Mouse (Mus musculus) adrenal gland (tissue): ENCODE data around the gene Aurka.

Source experiments
- intact Hi-C: fragments of 180-260 bp; cut with DNase I; formaldehyde crosslinking; loops from one replicate; pipeline ENCODE4 v1.15.1; 2025

Gene Aurka

GRCm38 (mm10) chr2:172340936-172341335 lies 29.4 kb downstream of the Aurka start:
- intact Hi-C loops, result no loop called here

DNA sequence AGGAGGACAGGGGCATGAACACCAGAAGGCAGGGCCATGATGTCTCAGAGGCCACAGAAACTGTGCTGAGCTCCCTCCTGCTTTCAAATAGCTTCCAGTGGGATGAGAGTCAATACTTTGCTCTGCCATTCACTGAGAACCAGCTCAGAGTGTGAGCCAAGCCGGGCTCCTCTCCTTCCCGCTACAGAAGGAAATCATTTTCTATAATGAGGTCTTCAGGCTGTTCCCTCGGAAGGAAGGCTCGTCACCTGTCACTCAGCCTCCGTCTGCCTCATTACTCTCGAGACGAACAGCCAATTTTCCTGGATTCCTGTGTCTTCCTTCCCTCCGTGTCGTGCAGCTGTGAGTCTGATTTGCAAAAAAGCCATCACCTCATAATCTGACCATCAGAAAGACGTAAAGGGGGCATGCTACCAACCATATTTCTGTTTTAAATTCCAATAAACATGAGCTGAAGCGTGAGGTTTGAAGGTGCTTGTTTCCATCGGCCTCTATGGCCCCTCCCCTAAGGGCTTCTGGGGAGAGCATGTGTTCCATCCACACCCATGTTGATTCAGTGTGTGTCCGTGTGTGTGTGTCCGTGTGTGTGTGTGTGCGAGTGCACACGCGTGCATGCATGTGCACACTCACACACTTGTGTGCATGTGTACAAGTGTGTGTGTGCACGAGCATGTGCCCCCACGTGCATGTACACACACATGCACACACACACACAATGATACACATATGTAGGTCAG lies 32.0 kb downstream of the Aurka start:
- intact Hi-C loops, result no loop called here

DNA sequence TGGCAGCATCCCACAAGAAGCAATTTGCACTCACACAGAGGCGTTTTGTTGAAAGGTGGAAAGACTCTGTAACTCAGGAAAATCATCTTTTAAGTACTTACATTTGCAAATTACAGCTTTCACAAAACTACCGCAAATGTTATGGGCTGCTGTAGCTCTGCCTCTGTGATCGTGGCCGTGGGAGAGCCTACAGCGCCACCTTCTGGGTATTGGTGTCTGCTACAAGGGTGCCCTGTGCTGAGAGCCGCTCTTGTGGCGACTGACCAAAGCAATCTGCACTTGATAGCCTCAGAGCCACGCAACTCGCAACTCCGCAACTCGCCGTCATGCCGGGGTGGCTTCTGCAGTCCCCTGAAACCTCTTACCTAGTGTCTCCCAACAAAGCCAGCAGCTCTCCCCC lies 41.2 kb downstream of the Aurka start:
- intact Hi-C loops, result loop anchor here (2.0 kb wide), 2 partner anchors 80 to 102 kb away; partner anchors contain the start of gene Mc3r

DNA sequence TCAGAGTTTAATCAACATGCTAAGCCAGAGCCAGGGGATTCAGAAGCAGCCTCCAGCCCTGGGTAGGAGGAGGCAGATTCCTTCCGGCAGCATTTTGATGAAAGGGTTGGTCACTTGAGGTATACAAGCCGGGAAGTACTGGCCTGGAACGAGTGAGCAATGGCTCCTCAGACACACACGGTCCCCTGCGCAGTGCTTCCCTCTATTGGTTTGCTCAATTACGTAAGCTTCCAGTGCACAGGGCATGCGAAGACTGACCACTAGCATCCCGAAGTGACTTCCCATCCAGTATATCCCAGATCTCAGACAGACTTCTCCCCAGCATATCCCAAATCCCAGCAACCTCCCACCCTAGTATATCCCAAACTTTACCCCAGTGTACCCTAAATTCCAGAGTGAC lies 42.1 kb downstream of the Aurka start:
- intact Hi-C loops, result loop anchor here (2.0 kb wide), 2 partner anchors 79 to 101 kb away; partner anchors contain the start of gene Mc3r

DNA sequence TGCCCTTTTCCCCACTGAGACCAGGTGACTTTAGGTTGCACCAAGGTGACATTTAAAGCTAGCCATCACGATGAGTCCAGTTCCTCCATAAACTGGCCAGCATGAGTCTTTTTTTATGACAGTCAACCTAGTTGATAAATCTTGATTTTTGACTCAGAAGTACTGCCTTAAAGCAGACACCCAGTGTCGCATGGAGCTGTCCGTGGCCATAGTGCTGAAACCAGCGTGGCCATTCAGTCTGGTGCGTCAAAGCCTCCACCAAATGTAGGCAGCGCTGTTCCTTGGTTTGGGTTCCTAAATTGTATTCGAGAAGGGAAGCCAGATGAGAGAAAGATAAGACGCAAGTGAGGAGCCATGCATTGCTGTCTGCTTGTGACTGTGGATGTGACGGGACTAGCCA lies 49.5 kb downstream of the Aurka start:
- intact Hi-C loops, result no loop called here

DNA sequence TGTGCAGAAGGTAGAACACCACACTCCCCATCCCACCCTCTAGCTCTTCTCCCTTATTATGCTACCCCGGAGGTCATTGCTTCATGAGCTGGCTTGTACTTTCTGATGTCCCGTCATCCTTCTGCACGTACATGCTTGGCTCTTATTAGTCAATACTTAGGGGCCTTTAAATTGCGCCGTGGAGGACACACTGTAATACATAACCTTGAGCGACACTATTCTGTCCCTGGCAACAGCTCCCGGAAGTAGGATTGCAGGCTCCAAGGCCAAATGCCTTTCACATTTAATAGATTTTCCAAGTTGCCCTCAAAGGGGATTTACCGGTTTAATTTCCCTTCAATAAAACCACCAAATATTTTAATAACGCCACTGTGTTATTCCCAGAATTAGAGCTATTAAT lies 58.6 kb downstream of the Aurka start:
- intact Hi-C loops, result no loop called here

DNA sequence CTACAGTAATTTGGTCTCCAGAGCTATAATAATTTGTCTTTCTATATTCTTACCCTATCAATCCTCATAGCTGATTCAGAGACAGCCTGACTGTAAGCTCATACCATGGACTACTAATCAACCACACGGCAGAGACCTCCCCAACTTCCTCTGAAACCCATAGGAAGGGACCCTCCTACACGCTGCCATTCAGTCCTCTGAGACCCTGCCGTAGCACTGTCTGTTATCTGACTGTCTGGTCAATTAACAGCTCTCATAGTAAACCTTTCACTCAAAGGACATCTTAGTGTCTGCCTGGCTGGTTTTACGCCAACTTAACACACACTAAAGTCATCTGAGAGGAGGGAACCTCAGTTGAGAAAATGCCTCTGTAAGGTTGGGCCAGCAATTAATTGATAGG lies 63.8 kb downstream of the Aurka start:
- intact Hi-C loops, result no loop called here
